Mouse (Mus musculus): ENCODE data around the gene Ttc29. TPM values are rescaled to one million over a fixed set of nuclear protein-coding genes. Genes with fewer than 3 reads are reported as not detected.
A peak's percentile ranks its signal among the peaks of the same experiment; 100 is the strongest.

Ttc29 gene
- total RNA-seq, 1 experiment = 1.4 TPM

- no peak overlapping the region for H3K27ac ChIP-seq (ENCODE audit: insufficient read depth, low read depth, low read length, poor library complexity, severe bottlenecking)
- no peaks in the 10 kb centered on the region for H3K9me3 ChIP-seq (ENCODE audit: control insufficient read depth, insufficient read depth, low read depth, low read length)
- TF ChIP-seq HCFC1 (IDR thresholded peaks at IDR 0.05; ENCODE audit: borderline replicate concordance, insufficient read depth, low read length) (no peak), CHD2 (IDR thresholded peaks at IDR 0.05; ENCODE audit: low read depth, low read length) (no peak), ZC3H11A (IDR thresholded peaks at IDR 0.05; ENCODE audit: borderline replicate concordance, low read depth, low read length) (no peak), MAFK (IDR thresholded peaks at IDR 0.05; ENCODE audit: insufficient read depth, low read depth, low read length) (no peak)
- H3K36me3 ChIP-seq (ENCODE audit: control insufficient read depth, insufficient read depth, low read length, poor library complexity, severe bottlenecking) = no peaks in the 10 kb centered on the region
- in situ Hi-C loops (cut with MboI; ENCODE audit: low sequenced_read_pairs in 2 of 2, unreplicated experiment in 2 of 2) = no loop called here
- no peak overlapping the region for H3K9ac ChIP-seq (ENCODE audit: insufficient read depth, low read depth, low read length, poor library complexity, severe bottlenecking)
- no peaks in the 10 kb centered on the region for H3K4me1 ChIP-seq (ENCODE audit: control insufficient read depth in 2 of 2, insufficient read depth in 2 of 2, low read length in 2 of 2, poor library complexity in 1 of 2)
- no peak overlapping the region for H3K4me3 ChIP-seq (ENCODE audit: insufficient read depth in 1 of 2, low read depth in 1 of 2, low read length in 2 of 2, poor library complexity in 1 of 2, severe bottlenecking in 1 of 2)
- no peak for DNase-seq (ENCODE audit: low read depth, low spot score)
Observed at GRCm38 (mm10) chr8:78354801-78355200, 141.7 kb downstream of the Ttc29 start.

- H3K9ac ChIP-seq (ENCODE audit: insufficient read depth, low read depth, low read length, poor library complexity, severe bottlenecking) = no peak overlapping the region
- H3K36me3 ChIP-seq (ENCODE audit: control insufficient read depth, insufficient read depth, low read length, poor library complexity, severe bottlenecking) = no peaks in the 10 kb centered on the region
- no peak overlapping the region; the same call in 1 of the 2 replicates for H3K27ac ChIP-seq (ENCODE audit: insufficient read depth, low read depth, low read length, poor library complexity, severe bottlenecking)
- H3K4me1 ChIP-seq (ENCODE audit: control insufficient read depth in 2 of 2, insufficient read depth in 2 of 2, low read length in 2 of 2, poor library complexity in 1 of 2) = peaks cover 0 to 5% of the 10 kb centered on the region in 2 experiments; a peak in 1 of 4 replicates
- peak overlapping the region in 1 of 2 experiments; percentile 72; a peak in 2 of 4 replicates for H3K4me3 ChIP-seq (ENCODE audit: insufficient read depth in 1 of 2, low read depth in 1 of 2, low read length in 2 of 2, poor library complexity in 1 of 2, severe bottlenecking in 1 of 2)
- in situ Hi-C loops (cut with MboI; ENCODE audit: low sequenced_read_pairs in 2 of 2, unreplicated experiment in 2 of 2) = no loop called here
- no peaks in the 10 kb centered on the region for H3K9me3 ChIP-seq (ENCODE audit: control insufficient read depth, insufficient read depth, low read depth, low read length)
- TF ChIP-seq ZC3H11A (IDR thresholded peaks at IDR 0.05; ENCODE audit: borderline replicate concordance, low read depth, low read length) (no peak), ZNF384 (IDR thresholded peaks at IDR 0.05; ENCODE audit: low read depth, low read length) (no peak), MAFK (IDR thresholded peaks at IDR 0.05; ENCODE audit: insufficient read depth, low read depth, low read length) (no peak), HCFC1 (IDR thresholded peaks at IDR 0.05; ENCODE audit: borderline replicate concordance, insufficient read depth, low read length) (no peak), CHD2 (IDR thresholded peaks at IDR 0.05; ENCODE audit: low read depth, low read length) (no peak)
- no peak for DNase-seq (ENCODE audit: low read depth, low spot score)
Observed at GRCm38 (mm10) chr8:78390756-78391155, 177.7 kb downstream of the Ttc29 start.

- TF ChIP-seq HCFC1 (IDR thresholded peaks at IDR 0.05; ENCODE audit: borderline replicate concordance, insufficient read depth, low read length) (no peak), ZNF384 (IDR thresholded peaks at IDR 0.05; ENCODE audit: low read depth, low read length) (no peak), MAFK (IDR thresholded peaks at IDR 0.05; ENCODE audit: insufficient read depth, low read depth, low read length) (no peak), CHD2 (IDR thresholded peaks at IDR 0.05; ENCODE audit: low read depth, low read length) (no peak), ZC3H11A (IDR thresholded peaks at IDR 0.05; ENCODE audit: borderline replicate concordance, low read depth, low read length) (no peak)
- H3K9me3 ChIP-seq (ENCODE audit: control insufficient read depth, insufficient read depth, low read depth, low read length) = no peaks in the 10 kb centered on the region
- peaks cover 2 to 13% of the 10 kb centered on the region in 2 experiments; a peak in 3 of 4 replicates for H3K4me1 ChIP-seq (ENCODE audit: control insufficient read depth in 2 of 2, insufficient read depth in 2 of 2, low read length in 2 of 2, poor library complexity in 1 of 2)
- in situ Hi-C loops (cut with MboI; ENCODE audit: low sequenced_read_pairs in 2 of 2, unreplicated experiment in 2 of 2) = no loop called here
- 0 out of 4 replicates have a peak overlapping the region, but pooled peaks of 1 of the 2 experiments have one; percentile 47 for H3K4me3 ChIP-seq (ENCODE audit: insufficient read depth in 1 of 2, low read depth in 1 of 2, low read length in 2 of 2, poor library complexity in 1 of 2, severe bottlenecking in 1 of 2)
- no peak overlapping the region for H3K9ac ChIP-seq (ENCODE audit: insufficient read depth, low read depth, low read length, poor library complexity, severe bottlenecking)
- DNase-seq (ENCODE audit: low read depth, low spot score) = no peak
- no peaks in the 10 kb centered on the region for H3K36me3 ChIP-seq (ENCODE audit: control insufficient read depth, insufficient read depth, low read length, poor library complexity, severe bottlenecking)
- H3K27ac ChIP-seq (ENCODE audit: insufficient read depth, low read depth, low read length, poor library complexity, severe bottlenecking) = no peak overlapping the region
Observed at GRCm38 (mm10) chr8:78419272-78419671, 206.2 kb downstream of the Ttc29 start.

- Histone ChIP-seq H3K36me3 (ENCODE audit: control insufficient read depth, insufficient read depth, low read length, poor library complexity, severe bottlenecking) (no peaks in the 10 kb centered on the region), H3K4me3 (ENCODE audit: insufficient read depth in 1 of 2, low read depth in 1 of 2, low read length in 2 of 2, poor library complexity in 1 of 2, severe bottlenecking in 1 of 2) (peak overlapping the region; percentile 39 to 47; a peak in 3 of 4 replicates), H3K9ac (ENCODE audit: insufficient read depth, low read depth, low read length, poor library complexity, severe bottlenecking) (peak overlapping the region; percentile 2; the same call in 1 of the 2 replicates), H3K4me1 (ENCODE audit: control insufficient read depth in 2 of 2, insufficient read depth in 2 of 2, low read length in 2 of 2, poor library complexity in 1 of 2) (peaks cover 2 to 15% of the 10 kb centered on the region in 2 experiments; a peak in 3 of 4 replicates), H3K27ac (ENCODE audit: insufficient read depth, low read depth, low read length, poor library complexity, severe bottlenecking) (no peak overlapping the region), H3K9me3 (ENCODE audit: control insufficient read depth, insufficient read depth, low read depth, low read length) (no peaks in the 10 kb centered on the region)
- TF ChIP-seq MAFK (IDR thresholded peaks at IDR 0.05; ENCODE audit: insufficient read depth, low read depth, low read length) = no peak
- no peak for DNase-seq (ENCODE audit: low read depth, low spot score)
- in situ Hi-C loops (cut with MboI; ENCODE audit: low sequenced_read_pairs in 2 of 2, unreplicated experiment in 2 of 2) = no loop called here
Observed at GRCm38 (mm10) chr8:78420101-78420503, 207.0 kb downstream of the Ttc29 start.

GRCm38 (mm10) chr8:78423937-78424336 lies 210.8 kb downstream of the Ttc29 start:
- no peak for TF ChIP-seq MAFK (IDR thresholded peaks at IDR 0.05; ENCODE audit: insufficient read depth, low read depth, low read length)
- no peak for TF ChIP-seq ZC3H11A (IDR thresholded peaks at IDR 0.05; ENCODE audit: borderline replicate concordance, low read depth, low read length)
- TF ChIP-seq HCFC1 (IDR thresholded peaks at IDR 0.05; ENCODE audit: borderline replicate concordance, insufficient read depth, low read length) = no peak
- peak; percentile 67 for TF ChIP-seq ZNF384 (IDR thresholded peaks at IDR 0.05; ENCODE audit: low read depth, low read length)
- no peak for TF ChIP-seq CHD2 (IDR thresholded peaks at IDR 0.05; ENCODE audit: low read depth, low read length)
- in situ Hi-C loops (cut with MboI; ENCODE audit: low sequenced_read_pairs in 2 of 2, unreplicated experiment in 2 of 2) = no loop called here
- Histone ChIP-seq H3K9ac (ENCODE audit: insufficient read depth, low read depth, low read length, poor library complexity, severe bottlenecking) (no peak overlapping the region), H3K4me1 (ENCODE audit: control insufficient read depth in 2 of 2, insufficient read depth in 2 of 2, low read length in 2 of 2, poor library complexity in 1 of 2) (peaks cover 4 to 17% of the 10 kb centered on the region in 2 experiments; a peak in 3 of 4 replicates), H3K4me3 (ENCODE audit: insufficient read depth in 1 of 2, low read depth in 1 of 2, low read length in 2 of 2, poor library complexity in 1 of 2, severe bottlenecking in 1 of 2) (no peak overlapping the region), H3K9me3 (ENCODE audit: control insufficient read depth, insufficient read depth, low read depth, low read length) (no peaks in the 10 kb centered on the region), H3K36me3 (ENCODE audit: control insufficient read depth, insufficient read depth, low read length, poor library complexity, severe bottlenecking) (no peaks in the 10 kb centered on the region), H3K27ac (ENCODE audit: insufficient read depth, low read depth, low read length, poor library complexity, severe bottlenecking) (no peak overlapping the region)
- no peak for DNase-seq (ENCODE audit: low read depth, low spot score)
